In the genomic region with DNA sequence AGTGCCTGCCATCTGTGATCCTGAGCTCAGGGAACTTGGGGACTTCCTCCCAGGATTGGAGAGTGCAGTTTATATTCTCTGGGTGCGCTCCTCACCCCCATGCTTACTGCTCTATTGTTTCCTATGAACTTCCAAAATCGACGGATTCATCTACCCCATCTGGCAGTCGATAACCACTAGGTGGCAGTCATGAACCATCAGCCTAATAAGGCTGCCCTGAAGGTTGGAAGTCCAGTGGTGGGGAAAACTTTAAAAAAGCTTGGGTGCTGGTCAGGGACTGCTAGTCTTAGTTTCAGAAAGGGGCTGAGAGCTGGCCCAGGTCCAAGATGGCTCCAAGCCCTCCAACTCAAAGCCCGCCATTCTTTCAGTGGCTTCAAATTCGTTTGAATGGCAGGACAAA, we compare ENCODE assay signal across 9 mouse cellular contexts. TPM values are rescaled to one million over a fixed set of nuclear protein-coding genes. Genes with fewer than 3 reads are reported as not detected.
A peak's percentile ranks its signal among the peaks of the same experiment; 100 is the strongest.
DNase-seq lines count a peak whose midpoint lies in the region; ATAC-seq lines count a peak whose summit lies in the region.
"Had no signal": no experiment of that assay in that cellular context is flagged by ENCODE, and none has a peak within 500 bp of the region (broad histone marks: within the 10 kb centered on the region; RNA-seq: fewer than 3 reads in every experiment).

No protein-coding gene starts in this region.

- peak; percentile 52 to 86 for DNase-seq in heart, adult 18-20 months
- peak; percentile 69 for DNase-seq in adrenal gland, postnatal 25 days
- peak; percentile 91 for DNase-seq in embryonic facial prominence, embryonic 11.5 days (ENCODE audit: low spot score)
- peak; percentile 64 to 73 for DNase-seq in heart, postnatal 36 days
- DNase-seq in layer of hippocampus, postnatal 14 days (ENCODE audit: low spot score in 2 of 2), result peak; percentile 72 to 80
- peak; percentile 84 for DNase-seq in lung, postnatal 36 days
- DNase-seq in right cerebral cortex, postnatal 10 days (ENCODE audit: low spot score in 2 of 2), result peak; percentile 66 to 83

- intact Hi-C loops in heart, postnatal 36 days (cut with DNase I), result loop anchor here (1.0 to 2.0 kb wide), 3 partner anchors 156 to 315 kb away; no protein-coding TSS in a partner anchor

- peaks cover 10% of the 10 kb centered on the region; the same call in 1 of the 2 replicates for H3K27me3 ChIP-seq in heart, embryonic 11.5 days (ENCODE audit: control insufficient read depth, insufficient read depth, low read length)
- H3K27me3 ChIP-seq in embryonic facial prominence, embryonic 11.5 days (ENCODE audit: control insufficient read depth, insufficient read depth, low read length), result no peaks in the 10 kb centered on the region

- H3K4me1 ChIP-seq in heart, embryonic 11.5 days (ENCODE audit: control insufficient read depth, insufficient read depth, low read length), result no peaks in the 10 kb centered on the region
- no peaks in the 10 kb centered on the region for H3K4me1 ChIP-seq in embryonic facial prominence, embryonic 11.5 days (ENCODE audit: control insufficient read depth, insufficient read depth, low read length)

- H3K9me3 ChIP-seq in heart, embryonic 11.5 days (replicated peaks; ENCODE audit: control insufficient read depth, low read length), result no peaks in the 10 kb centered on the region
- no peaks in the 10 kb centered on the region for H3K9me3 ChIP-seq in embryonic facial prominence, embryonic 11.5 days (replicated peaks; ENCODE audit: control insufficient read depth, low read length)
- H3K9me3 ChIP-seq: megakaryocyte, embryonic 14.5 days had no signal

- ATAC-seq in heart, embryonic 11.5 days (replicated peaks; ENCODE audit: insufficient number of reproducible peaks, low FRiP score, low TSS enrichment), result no peak
- no peak for ATAC-seq in embryonic facial prominence, embryonic 11.5 days (replicated peaks; ENCODE audit: insufficient number of reproducible peaks, low FRiP score, low TSS enrichment, low read depth)

- WGBS in heart, embryonic 11.5 days (ENCODE audit: insufficient replicate concordance), result 12% methylated on average over 6 of the region's 6 CpGs
- 10% methylated on average over 6 of the region's 6 CpGs for WGBS in embryonic facial prominence, embryonic 11.5 days

- H3K27ac ChIP-seq in heart, embryonic 11.5 days (ENCODE audit: low read depth, low read length), result no peak overlapping the region
- H3K27ac ChIP-seq in embryonic facial prominence, embryonic 11.5 days (replicated peaks; ENCODE audit: low read depth, low read length), result no peak overlapping the region

- H3K36me3 ChIP-seq in heart, embryonic 11.5 days (ENCODE audit: control insufficient read depth, insufficient read depth, low read length), result no peaks in the 10 kb centered on the region
- H3K36me3 ChIP-seq in embryonic facial prominence, embryonic 11.5 days (replicated peaks; ENCODE audit: control insufficient read depth, insufficient read depth, low read depth, low read length), result no peaks in the 10 kb centered on the region

- H3K4me2 ChIP-seq in heart, embryonic 11.5 days, result no peak overlapping the region
- no peak overlapping the region for H3K4me2 ChIP-seq in embryonic facial prominence, embryonic 11.5 days (ENCODE audit: low read depth, low read length)

- H3K9ac ChIP-seq in heart, embryonic 11.5 days (ENCODE audit: low read depth, low read length), result no peak overlapping the region
- no peak overlapping the region for H3K9ac ChIP-seq in embryonic facial prominence, embryonic 11.5 days (replicated peaks; ENCODE audit: low read length)

- no peak overlapping the region for H3K4me3 ChIP-seq in heart, embryonic 11.5 days (ENCODE audit: low read depth, low read length)
- H3K4me3 ChIP-seq in embryonic facial prominence, embryonic 11.5 days (ENCODE audit: low read depth, low read length), result no peak overlapping the region
- H3K4me3 ChIP-seq: megakaryocyte, embryonic 14.5 days had no signal

RNA-seq across cellular contexts. Expression of a gene that starts 11.1 kb away (rescaled TPM):
- 1 to 10 TPM; 6.3 to 7.0 TPM for total RNA-seq in heart, adult 18-20 months (2021)
- polyA plus RNA-seq in heart, embryonic 11.5 days (2014; fragmentation: Nextera tagmentation; extraction: Ambion mirVana), result 0.54 and 1.2 TPM in 2 replicates
- 4.9 and 5.4 TPM in 2 replicates for total RNA-seq in adrenal gland, postnatal 25 days (2021)
- polyA plus RNA-seq in embryonic facial prominence, embryonic 11.5 days (2014; fragmentation: Nextera tagmentation; extraction: Ambion mirVana), result 0.61 TPM in 1 of 2 replicates, not detected in the other
- 1 to 10 TPM; 8.6 to 9.5 TPM for total RNA-seq in heart, postnatal 36 days (2021)
- 1 to 10 TPM in 1 of 2 experiments, under 1 TPM in 1; 0.60 to 1.1 TPM for total RNA-seq in layer of hippocampus, postnatal 14 days (2021)

RNA-seq across cellular contexts. Expression of a gene that starts 28.6 kb away (rescaled TPM):
- total RNA-seq in heart, adult 18-20 months (2021), result 10 to 100 TPM; 35.8 to 37.0 TPM
- 27.5 and 33.8 TPM in 2 replicates for polyA plus RNA-seq in heart, embryonic 11.5 days (2014; fragmentation: Nextera tagmentation; extraction: Ambion mirVana)
- total RNA-seq in adrenal gland, postnatal 25 days (2021), result 36.2 and 36.4 TPM in 2 replicates
- polyA plus RNA-seq in embryonic facial prominence, embryonic 11.5 days (2014; fragmentation: Nextera tagmentation; extraction: Ambion mirVana), result 38.1 and 38.8 TPM in 2 replicates
- 10 to 100 TPM; 35.2 to 35.3 TPM for total RNA-seq in heart, postnatal 36 days (2021)
- 10 to 100 TPM; 27.3 to 27.4 TPM for total RNA-seq in layer of hippocampus, postnatal 14 days (2021)
